Mouse (Mus musculus): ENCODE data around the gene Gpa33. TPM values are rescaled to one million over a fixed set of nuclear protein-coding genes. Genes with fewer than 3 reads are reported as not detected.
A peak's percentile ranks its signal among the peaks of the same experiment; 100 is the strongest.

The Gpa33 gene
- polyA plus RNA-seq, 1 experiment from 2014 or later = not detected

- H3K4me2 ChIP-seq = no peak overlapping the region
- no peak overlapping the region for H3K4me3 ChIP-seq
- H3K9ac ChIP-seq = no peak overlapping the region
- H3K9me3 ChIP-seq (replicated peaks) = no peaks in the 10 kb centered on the region
- H3K27ac ChIP-seq = no peak overlapping the region
- peaks cover 24% of the 10 kb centered on the region for H3K27me3 ChIP-seq
- peaks cover 9% of the 10 kb centered on the region for H3K4me1 ChIP-seq (replicated peaks)
- no peak for ATAC-seq (replicated peaks; ENCODE audit: insufficient number of reproducible peaks, insufficient read depth, low FRiP score, low read depth)
- 87% methylated on average over 10 of the region's 10 CpGs for WGBS
- H3K36me3 ChIP-seq = no peaks in the 10 kb centered on the region
Measured at GRCm38 (mm10) chr1:166152034-166152433, 22.0 kb downstream of the Gpa33 start.

GRCm38 (mm10) chr1:166153351-166154120 lies 23.5 kb downstream of the Gpa33 start:
- Histone ChIP-seq H3K4me2 (peak overlapping the region; percentile 60; the same call in 1 of the 2 replicates), H3K4me3 (no peak overlapping the region), H3K9ac (no peak overlapping the region), H3K36me3 (no peaks in the 10 kb centered on the region), H3K27ac (no peak overlapping the region), H3K9me3 (replicated peaks) (no peaks in the 10 kb centered on the region), H3K27me3 (peaks cover 34% of the 10 kb centered on the region), H3K4me1 (replicated peaks) (peaks cover 9% of the 10 kb centered on the region)
- 10% methylated on average over 18 of the region's 18 CpGs for WGBS
- peak; percentile 44; the same call in 1 of the 2 replicates for ATAC-seq (replicated peaks; ENCODE audit: insufficient number of reproducible peaks, insufficient read depth, low FRiP score, low read depth)

DNA sequence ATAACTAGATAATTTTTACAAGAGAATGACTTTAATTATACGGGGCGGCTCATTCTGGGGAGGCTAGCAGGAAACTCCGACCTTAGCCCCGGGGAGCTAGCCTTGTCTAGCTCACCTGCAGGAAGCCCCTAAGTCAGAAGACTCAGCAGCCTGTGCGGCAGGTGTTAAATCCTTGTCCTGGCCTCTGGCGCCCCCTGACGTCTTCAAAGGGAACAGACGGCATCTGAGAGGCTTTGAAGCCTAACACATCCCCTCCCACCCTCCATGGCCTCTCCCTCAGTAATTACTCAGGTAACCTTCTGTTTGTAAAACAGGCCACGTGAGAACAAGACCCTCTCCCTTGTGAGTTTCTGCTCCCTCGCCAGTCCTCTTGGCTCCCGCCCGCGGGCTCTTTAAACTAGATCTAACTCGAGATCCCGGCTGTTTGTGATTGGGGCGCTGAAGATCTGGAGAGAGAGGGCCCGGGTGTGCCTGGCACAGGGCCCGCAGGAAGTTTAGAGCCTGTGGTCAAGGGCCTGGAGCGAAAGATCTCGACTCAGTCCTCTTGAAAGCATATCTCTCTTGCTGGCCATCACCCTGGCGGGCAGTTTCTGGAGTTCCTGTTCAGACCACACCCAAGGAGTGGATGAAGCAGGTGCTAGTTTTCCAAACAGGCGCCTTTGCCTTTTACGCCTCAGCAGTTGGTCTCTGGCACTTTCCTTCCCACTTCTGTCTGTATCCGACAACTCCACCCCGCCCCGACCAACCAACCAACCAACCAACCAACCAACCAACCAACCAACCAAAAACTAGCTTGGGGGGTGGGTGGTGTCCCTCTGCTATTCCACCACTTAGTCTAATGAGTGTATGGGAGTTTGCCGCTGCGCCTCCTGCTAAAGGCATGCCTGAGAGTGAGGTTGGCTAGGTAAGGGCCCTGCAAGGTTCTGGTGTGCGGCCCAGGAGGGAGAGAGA lies 24.4 kb downstream of the Gpa33 start:
- Histone ChIP-seq H3K9me3 (replicated peaks) (no peaks in the 10 kb centered on the region), H3K9ac (0 out of 2 replicates have a peak overlapping the region, but pooled peaks have one; percentile 15), H3K4me2 (peak overlapping the region; percentile 60), H3K36me3 (no peaks in the 10 kb centered on the region), H3K4me3 (peak overlapping the region; percentile 29), H3K27ac (no peak overlapping the region), H3K4me1 (replicated peaks) (peaks cover 9% of the 10 kb centered on the region), H3K27me3 (peaks cover 43% of the 10 kb centered on the region)
- peak; percentile 68 for ATAC-seq (replicated peaks; ENCODE audit: insufficient number of reproducible peaks, insufficient read depth, low FRiP score, low read depth)
- 6% methylated on average over 29 of the region's 29 CpGs for WGBS

DNA sequence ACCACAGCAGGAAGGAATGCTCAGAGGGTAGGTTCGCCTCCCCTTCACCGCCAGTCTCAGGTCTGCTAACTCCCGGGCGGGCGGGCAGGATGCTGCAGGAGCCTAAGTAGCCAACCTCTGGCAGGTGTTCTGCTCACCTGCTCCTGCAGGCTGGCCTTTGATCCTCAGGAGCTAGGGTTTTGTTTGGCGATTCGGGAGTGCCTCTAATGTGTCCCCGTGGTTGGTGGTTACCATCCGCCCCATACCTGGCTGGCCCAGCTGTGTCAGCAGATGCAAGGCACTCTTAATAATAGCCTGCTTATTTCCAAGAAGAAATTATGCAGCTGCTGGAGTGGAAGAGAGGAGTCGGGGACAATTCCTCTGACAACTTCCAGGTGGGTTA lies 25.1 kb downstream of the Gpa33 start:
- Histone ChIP-seq H3K4me1 (replicated peaks) (peaks cover 9% of the 10 kb centered on the region), H3K9ac (no peak overlapping the region), H3K9me3 (replicated peaks) (no peaks in the 10 kb centered on the region), H3K4me2 (no peak overlapping the region), H3K27me3 (peaks cover 49% of the 10 kb centered on the region), H3K4me3 (no peak overlapping the region), H3K27ac (no peak overlapping the region), H3K36me3 (no peaks in the 10 kb centered on the region)
- WGBS = 34% methylated on average over 10 of the region's 10 CpGs
- no peak for ATAC-seq (replicated peaks; ENCODE audit: insufficient number of reproducible peaks, insufficient read depth, low FRiP score, low read depth)

- no peaks in the 10 kb centered on the region for H3K36me3 ChIP-seq
- H3K4me3 ChIP-seq = no peak overlapping the region
- peaks cover 11% of the 10 kb centered on the region for H3K4me1 ChIP-seq (replicated peaks)
- peaks cover 56% of the 10 kb centered on the region for H3K27me3 ChIP-seq
- no peak overlapping the region for H3K9ac ChIP-seq
- WGBS = 73% methylated on average over 12 of the region's 12 CpGs
- H3K9me3 ChIP-seq (replicated peaks) = no peaks in the 10 kb centered on the region
- H3K4me2 ChIP-seq = no peak overlapping the region
- H3K27ac ChIP-seq = no peak overlapping the region
- ATAC-seq (replicated peaks; ENCODE audit: insufficient number of reproducible peaks, insufficient read depth, low FRiP score, low read depth) = no peak
Measured at GRCm38 (mm10) chr1:166157712-166158111, 27.7 kb downstream of the Gpa33 start.

GRCm38 (mm10) chr1:166158664-166159063 lies 28.6 kb downstream of the Gpa33 start:
- no peak for ATAC-seq (replicated peaks; ENCODE audit: insufficient number of reproducible peaks, insufficient read depth, low FRiP score, low read depth)
- no peak overlapping the region for H3K27ac ChIP-seq
- no peak overlapping the region for H3K9ac ChIP-seq
- 50% methylated on average over 9 of the region's 9 CpGs for WGBS
- H3K4me2 ChIP-seq = no peak overlapping the region
- no peaks in the 10 kb centered on the region for H3K9me3 ChIP-seq (replicated peaks)
- H3K36me3 ChIP-seq = no peaks in the 10 kb centered on the region
- H3K4me1 ChIP-seq (replicated peaks) = peaks cover 9% of the 10 kb centered on the region
- H3K4me3 ChIP-seq = no peak overlapping the region
- peaks cover 56% of the 10 kb centered on the region for H3K27me3 ChIP-seq

- Histone ChIP-seq H3K9ac (no peak overlapping the region), H3K9me3 (replicated peaks) (no peaks in the 10 kb centered on the region), H3K27me3 (peaks cover 51% of the 10 kb centered on the region), H3K4me2 (peak overlapping the region; percentile 54), H3K4me1 (replicated peaks) (peaks cover 3% of the 10 kb centered on the region; the same call in 1 of the 2 replicates), H3K27ac (no peak overlapping the region), H3K36me3 (no peaks in the 10 kb centered on the region), H3K4me3 (no peak overlapping the region)
- 47% methylated on average over 5 of the region's 5 CpGs for WGBS
- no peak; the same call in 1 of the 2 replicates for ATAC-seq (replicated peaks; ENCODE audit: insufficient number of reproducible peaks, insufficient read depth, low FRiP score, low read depth)
Measured at GRCm38 (mm10) chr1:166160111-166160510, 30.1 kb downstream of the Gpa33 start.

DNA sequence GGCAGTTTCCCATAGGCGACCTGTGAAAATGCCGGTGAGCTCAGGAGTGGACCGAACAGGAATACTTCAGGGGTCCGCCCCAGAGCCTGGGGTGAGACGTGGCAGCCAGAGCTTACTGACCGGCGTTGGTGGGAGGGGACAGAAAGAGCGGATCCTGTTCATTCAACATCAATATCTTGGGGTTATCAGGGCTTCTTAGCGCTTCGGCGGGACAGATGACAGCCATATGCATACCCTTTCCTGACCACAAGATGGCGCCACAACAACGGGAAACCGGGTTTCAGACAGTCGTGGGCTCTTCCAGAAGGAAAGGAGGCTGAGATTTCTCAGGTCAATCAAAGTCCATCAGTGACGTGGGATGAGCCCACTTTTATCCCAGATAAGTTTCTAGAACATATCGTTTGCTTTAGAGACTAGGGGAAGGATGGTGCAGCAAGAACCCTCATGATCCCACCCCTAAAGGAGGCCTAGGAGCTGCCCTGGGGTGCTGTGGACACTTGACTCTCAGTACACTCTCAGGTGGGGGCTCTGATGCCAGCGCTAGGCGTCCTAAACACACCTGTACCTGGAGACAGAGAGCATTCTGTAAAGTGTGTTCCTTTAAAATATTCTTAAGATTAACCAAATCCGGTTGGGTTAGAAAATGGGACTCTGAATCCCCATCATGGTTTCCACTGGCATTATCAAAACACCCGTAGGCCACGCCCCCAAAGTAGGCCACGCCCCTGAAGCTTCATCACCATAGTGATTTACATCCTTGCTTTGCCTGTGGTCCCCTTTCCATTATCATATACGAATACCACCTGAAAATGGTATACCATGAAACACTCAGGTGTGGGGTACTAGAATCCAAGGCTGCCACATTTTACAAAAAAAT lies 30.8 kb downstream of the Gpa33 start:
- H3K36me3 ChIP-seq = no peaks in the 10 kb centered on the region
- H3K4me1 ChIP-seq (replicated peaks) = peaks cover 3% of the 10 kb centered on the region; the same call in 1 of the 2 replicates
- no peaks in the 10 kb centered on the region for H3K9me3 ChIP-seq (replicated peaks)
- H3K9ac ChIP-seq = no peak overlapping the region
- peaks cover 44% of the 10 kb centered on the region for H3K27me3 ChIP-seq
- peak overlapping the region; percentile 54 for H3K4me2 ChIP-seq
- WGBS = 16% methylated on average over 24 of the region's 24 CpGs
- H3K4me3 ChIP-seq = 0 out of 2 replicates have a peak overlapping the region, but pooled peaks have one; percentile 12
- no peak for ATAC-seq (replicated peaks; ENCODE audit: insufficient number of reproducible peaks, insufficient read depth, low FRiP score, low read depth)
- no peak overlapping the region for H3K27ac ChIP-seq

DNA sequence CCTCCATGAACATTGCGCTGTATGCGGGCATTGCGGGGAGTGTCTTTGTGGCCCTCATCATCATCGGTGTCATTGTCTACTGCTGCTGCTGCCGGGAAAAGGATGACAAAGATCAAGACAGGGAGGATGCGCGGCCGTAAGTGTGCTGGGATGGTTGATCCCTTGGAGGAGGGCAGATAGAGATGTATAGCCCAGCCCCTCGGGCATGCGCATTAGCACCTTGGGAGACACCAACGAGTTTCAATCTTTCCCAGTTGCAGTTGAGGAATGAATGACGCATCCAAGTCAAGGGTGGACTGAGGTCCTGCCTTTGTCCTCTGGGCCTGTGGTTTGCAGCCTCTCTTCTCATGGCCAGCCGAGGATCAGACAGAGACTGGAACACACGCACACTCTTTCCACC lies 34.5 kb downstream of the Gpa33 start:
- H3K4me1 ChIP-seq (replicated peaks) = peaks cover 3% of the 10 kb centered on the region; the same call in 1 of the 2 replicates
- ATAC-seq (replicated peaks; ENCODE audit: insufficient number of reproducible peaks, insufficient read depth, low FRiP score, low read depth) = no peak
- no peak overlapping the region for H3K4me2 ChIP-seq
- H3K4me3 ChIP-seq = no peak overlapping the region
- H3K9me3 ChIP-seq (replicated peaks) = no peaks in the 10 kb centered on the region
- 86% methylated on average over 14 of the region's 14 CpGs for WGBS
- H3K9ac ChIP-seq = no peak overlapping the region
- H3K36me3 ChIP-seq = no peaks in the 10 kb centered on the region
- no peak overlapping the region for H3K27ac ChIP-seq
- H3K27me3 ChIP-seq = peaks cover 16% of the 10 kb centered on the region

DNA sequence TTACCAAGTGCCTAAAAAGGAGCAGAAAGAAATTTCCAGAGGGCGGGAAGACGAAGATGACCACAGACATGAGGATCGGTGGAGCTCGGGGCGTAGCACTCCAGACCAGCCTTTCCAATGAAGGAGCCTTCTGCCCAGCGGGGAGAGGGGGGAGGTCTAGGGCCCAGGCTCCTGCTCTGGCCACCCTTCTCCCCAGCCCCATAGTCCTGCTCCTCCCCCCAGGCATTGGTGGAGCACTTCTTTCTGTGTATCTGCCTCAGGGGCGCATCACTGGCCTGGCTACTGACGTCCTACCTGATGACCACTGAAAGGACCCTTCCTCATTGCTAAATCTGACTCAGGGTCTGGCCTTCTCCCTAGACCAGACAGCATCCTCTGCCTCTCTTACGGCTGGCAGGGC lies 35.1 kb downstream of the Gpa33 start:
- no peak for ATAC-seq (replicated peaks; ENCODE audit: insufficient number of reproducible peaks, insufficient read depth, low FRiP score, low read depth)
- Histone ChIP-seq H3K4me3 (no peak overlapping the region), H3K36me3 (no peaks in the 10 kb centered on the region), H3K27me3 (peaks cover 10% of the 10 kb centered on the region), H3K4me1 (replicated peaks) (peaks cover 3% of the 10 kb centered on the region; the same call in 1 of the 2 replicates), H3K27ac (no peak overlapping the region), H3K4me2 (no peak overlapping the region), H3K9me3 (replicated peaks) (no peaks in the 10 kb centered on the region), H3K9ac (no peak overlapping the region)
- 90% methylated on average over 9 of the region's 9 CpGs for WGBS
